Mouse (Mus musculus) ES-E14 (cell line): ENCODE results near the gene Gm15737. TPM values are rescaled to one million over a fixed set of nuclear protein-coding genes. Genes with fewer than 3 reads are reported as not detected.

ENCODE experiments used
- DNase-seq: peaks from one replicate; pipeline ENCODE4 v3.0.0-alpha.2; 2013; ENCODE audit warnings: low read depth, low spot score
- H3K27ac ChIP-seq: 2 replicates; pipeline ENCODE4 v1.5.1; 2012; ENCODE audit warnings: low read depth, mild to moderate bottlenecking, low read length, moderate library complexity, mixed read lengths; ENCODE audit not compliant: poor library complexity, insufficient read depth, severe bottlenecking
- H3K36me3 ChIP-seq: 2 replicates; pipeline ENCODE4 v1.6.1; 2012; ENCODE audit warnings: mild to moderate bottlenecking, low read length, moderate library complexity, mixed read lengths; ENCODE audit not compliant: control insufficient read depth, poor library complexity, insufficient read depth, severe bottlenecking
- H3K4me1 ChIP-seq, 2 experiments: fragments of 150-350 bp in 1 of 2; sonication (generic) in 1 of 2; 2 replicates each; pipeline ENCODE4 v1.6.1; 2012; ENCODE audit warnings: low read length in 2 of 2, mild to moderate bottlenecking in 1 of 2, mixed read lengths in 1 of 2; ENCODE audit not compliant: control insufficient read depth in 2 of 2, insufficient read depth in 2 of 2, poor library complexity in 1 of 2
- H3K4me3 ChIP-seq, 2 experiments: fragments of 150-350 bp in 1 of 2; sonication (generic) in 1 of 2; 2 replicates each; pipeline ENCODE4 v1.5.1; 2012; ENCODE audit warnings: low read length in 2 of 2, low read depth in 1 of 2, mild to moderate bottlenecking in 1 of 2, mixed read lengths in 1 of 2; ENCODE audit not compliant: insufficient read depth in 1 of 2, poor library complexity in 1 of 2, severe bottlenecking in 1 of 2
- H3K9ac ChIP-seq: 2 replicates; pipeline ENCODE4 v1.6.1; 2012; ENCODE audit warnings: low read depth, mild to moderate bottlenecking, low read length, mixed read lengths; ENCODE audit not compliant: poor library complexity, insufficient read depth, severe bottlenecking
- H3K9me3 ChIP-seq: fragments of 150-350 bp; sonication (generic); 2 replicates; pipeline ENCODE4 v1.6.1; 2012; ENCODE audit warnings: low read depth, mild to moderate bottlenecking, low read length; ENCODE audit not compliant: control insufficient read depth, insufficient read depth
- CHD2 ChIP-seq: IDR thresholded peaks from 2 replicates; pipeline ENCODE4 v1.6.1; 2014; ENCODE audit warnings: mild to moderate bottlenecking, low read depth, low read length, inconsistent platforms
- HCFC1 ChIP-seq: IDR thresholded peaks from 2 replicates; pipeline ENCODE4 v1.6.1; 2012; ENCODE audit warnings: low read length, inconsistent platforms, borderline replicate concordance; ENCODE audit not compliant: insufficient read depth
- MAFK ChIP-seq: IDR thresholded peaks from 2 replicates; pipeline ENCODE4 v1.6.1; 2014; ENCODE audit warnings: mild to moderate bottlenecking, low read depth, low read length, inconsistent platforms; ENCODE audit not compliant: insufficient read depth
- ZC3H11A ChIP-seq: IDR thresholded peaks from 2 replicates; pipeline ENCODE4 v1.6.1; 2012; ENCODE audit warnings: low read depth, mild to moderate bottlenecking, inconsistent platforms, low read length, borderline replicate concordance
- ZNF384 ChIP-seq: IDR thresholded peaks from 2 replicates; pipeline ENCODE4 v1.6.1; 2012; ENCODE audit warnings: low read depth, low read length, inconsistent platforms
- in situ Hi-C, 2 experiments: fragments of 600-800 bp; cut with MboI; formaldehyde crosslinking; loops; one replicate each; pipeline ENCODE4 v1.15.1; 2025; ENCODE audit warnings: low sequenced_read_pairs in 2 of 2, inconsistent platforms in 1 of 2; ENCODE audit not compliant: unreplicated experiment in 2 of 2
- total RNA-seq: library from RNA; depleted of rRNA; stranded (reverse); fragments of 300-350 nt; gene quantifications from 2 replicates; pipeline ENCODE4 v1.2.3, GENCODE M21; 2012

Gm15737 gene
- total RNA-seq, 1 experiment = 0.04 TPM

- no peaks in the 10 kb centered on the region for H3K4me1 ChIP-seq
- H3K9me3 ChIP-seq = no peaks in the 10 kb centered on the region
- H3K9ac ChIP-seq = no peak overlapping the region
- H3K27ac ChIP-seq = no peak overlapping the region
- no peak for TF ChIP-seq ZNF384
- in situ Hi-C loops = no loop called here
- H3K4me3 ChIP-seq = no peak overlapping the region
- H3K36me3 ChIP-seq = no peaks in the 10 kb centered on the region
- DNase-seq = no peak
Observed at GRCm38 (mm10) chr6:92875340-92875739, 6.2 kb downstream of the Gm15737 start.

- H3K36me3 ChIP-seq = no peaks in the 10 kb centered on the region
- H3K4me3 ChIP-seq = no peak overlapping the region
- TF ChIP-seq CHD2 = no peak
- no peak for TF ChIP-seq MAFK
- TF ChIP-seq ZNF384 = no peak
- no peak for TF ChIP-seq ZC3H11A
- TF ChIP-seq HCFC1 = no peak
- no peak for DNase-seq
- H3K9me3 ChIP-seq = no peaks in the 10 kb centered on the region
- no peak overlapping the region for H3K9ac ChIP-seq
- no peaks in the 10 kb centered on the region for H3K4me1 ChIP-seq
- H3K27ac ChIP-seq = no peak overlapping the region
- in situ Hi-C loops = no loop called here
Observed at GRCm38 (mm10) chr6:92876121-92876520, 7.0 kb downstream of the Gm15737 start.

GRCm38 (mm10) chr6:92877236-92877635 lies 8.1 kb downstream of the Gm15737 start:
- H3K4me3 ChIP-seq = no peak overlapping the region
- H3K9ac ChIP-seq = no peak overlapping the region
- DNase-seq = no peak
- TF ChIP-seq CHD2 (no peak), HCFC1 (no peak)
- H3K4me1 ChIP-seq = no peaks in the 10 kb centered on the region
- no peaks in the 10 kb centered on the region for H3K9me3 ChIP-seq
- in situ Hi-C loops = no loop called here
- H3K27ac ChIP-seq = no peak overlapping the region
- no peaks in the 10 kb centered on the region for H3K36me3 ChIP-seq

- H3K27ac ChIP-seq = no peak overlapping the region
- no peak overlapping the region for H3K4me3 ChIP-seq
- H3K9ac ChIP-seq = no peak overlapping the region
- no peaks in the 10 kb centered on the region for H3K4me1 ChIP-seq
- TF ChIP-seq ZC3H11A (no peak), MAFK (no peak), HCFC1 (no peak), CHD2 (no peak), ZNF384 (no peak)
- H3K36me3 ChIP-seq = no peaks in the 10 kb centered on the region
- DNase-seq = no peak
- H3K9me3 ChIP-seq = no peaks in the 10 kb centered on the region
- in situ Hi-C loops = no loop called here
Observed at GRCm38 (mm10) chr6:92878771-92879170, 9.6 kb downstream of the Gm15737 start.

GRCm38 (mm10) chr6:92879700-92880265 lies 10.6 kb downstream of the Gm15737 start:
- H3K9me3 ChIP-seq = no peaks in the 10 kb centered on the region
- H3K27ac ChIP-seq = no peak overlapping the region
- in situ Hi-C loops = no loop called here
- H3K4me3 ChIP-seq = no peak overlapping the region
- DNase-seq = no peak
- no peaks in the 10 kb centered on the region for H3K36me3 ChIP-seq
- H3K9ac ChIP-seq = no peak overlapping the region
- no peak for TF ChIP-seq ZNF384
- TF ChIP-seq MAFK = no peak
- no peak for TF ChIP-seq CHD2
- TF ChIP-seq ZC3H11A = no peak
- TF ChIP-seq HCFC1 = no peak
- H3K4me1 ChIP-seq = no peaks in the 10 kb centered on the region
